Mouse (Mus musculus) megakaryocyte, embryonic 14.5 days (primary cell): ENCODE measurements around the gene Myom1.

Experiments used
- FLI1 ChIP-seq: IDR thresholded peaks from 2 replicates; pipeline ENCODE4 v1.6.1; 2012; ENCODE audit warnings: low read length, inconsistent platforms, mixed read lengths
- GATA1 ChIP-seq: IDR thresholded peaks from 3 replicates; pipeline ENCODE4 v1.6.1; 2012; ENCODE audit warnings: mixed read lengths, low read length, inconsistent platforms, borderline replicate concordance

- TF ChIP-seq GATA1 (no peak), FLI1 (no peak)
These were observed 21.6 kb downstream of the Myom1 start for GRCm38 (mm10) chr17:71024071-71024470.
